Mouse (Mus musculus) regulatory T cell (primary cell): Measurements from ENCODE around the gene Fsip1.

ENCODE experiments used
- in situ Hi-C: fragments of 300-600 bp; cut with MboI, MseI; formaldehyde crosslinking; loops from one replicate; pipeline ENCODE4 v1.15.1; 2025; ENCODE audit warnings: high pct_unique_total_duplicates

Fsip1 gene

GRCm38 (mm10) chr2:118102169-118102568 lies 154.6 kb downstream of the Fsip1 start:
- in situ Hi-C loops, result loop anchor here (5.0 kb wide), 1 partner anchor 550 kb away; no protein-coding TSS in a partner anchor

DNA sequence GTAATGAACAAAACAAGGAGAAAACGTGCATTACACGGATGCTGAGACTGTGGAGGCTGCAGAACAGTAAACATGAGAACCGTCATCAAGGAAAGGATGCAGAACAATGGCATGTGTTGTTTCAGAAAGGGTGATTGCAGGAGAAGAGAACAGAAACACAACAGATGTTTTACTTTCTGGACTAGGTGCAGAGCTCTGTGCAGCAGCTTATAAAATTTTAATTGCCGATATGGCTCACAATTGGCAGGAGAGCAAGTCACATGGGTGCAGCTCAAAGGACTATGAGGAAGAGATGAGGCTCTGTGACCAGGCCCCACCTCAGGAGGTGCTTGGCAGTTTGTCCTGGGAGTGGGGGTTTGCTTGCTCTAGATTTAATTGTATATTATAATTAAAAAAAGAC lies 157.7 kb downstream of the Fsip1 start:
- in situ Hi-C loops, result no loop called here

GRCm38 (mm10) chr2:118091226-118091625 lies 165.5 kb downstream of the Fsip1 start:
- in situ Hi-C loops, result no loop called here

DNA sequence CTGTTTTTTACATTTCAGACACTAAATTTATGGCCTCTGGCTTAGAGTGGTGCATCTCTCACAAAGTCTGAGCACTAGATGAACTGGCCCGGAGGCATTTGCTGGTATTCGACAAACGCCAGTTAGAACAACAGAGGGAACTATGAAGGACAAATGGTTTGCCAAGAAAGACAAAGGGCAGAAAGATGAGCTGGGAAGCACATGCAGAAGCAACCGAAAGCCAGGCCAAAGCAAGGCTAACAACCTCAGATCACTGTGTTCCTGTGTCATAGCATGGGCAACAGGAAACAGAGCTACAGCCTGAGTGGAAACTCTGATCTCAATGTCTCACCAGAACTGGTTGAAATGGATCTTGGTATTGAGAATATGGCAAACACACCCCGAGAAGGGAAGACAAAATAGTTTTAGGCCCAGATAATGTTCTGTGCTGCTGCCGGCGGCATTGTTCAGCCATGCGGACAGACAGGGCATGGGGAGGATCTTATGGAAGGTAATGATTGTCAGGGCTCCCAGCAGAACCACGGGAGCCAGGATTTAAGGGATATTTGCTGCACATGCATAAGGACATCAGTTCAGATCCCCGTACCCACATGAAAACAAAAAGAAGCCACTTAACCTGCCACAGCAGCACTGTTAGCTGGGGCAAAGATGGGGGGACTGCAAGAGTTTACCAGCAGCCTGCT lies 169.6 kb downstream of the Fsip1 start:
- in situ Hi-C loops, result no loop called here

DNA sequence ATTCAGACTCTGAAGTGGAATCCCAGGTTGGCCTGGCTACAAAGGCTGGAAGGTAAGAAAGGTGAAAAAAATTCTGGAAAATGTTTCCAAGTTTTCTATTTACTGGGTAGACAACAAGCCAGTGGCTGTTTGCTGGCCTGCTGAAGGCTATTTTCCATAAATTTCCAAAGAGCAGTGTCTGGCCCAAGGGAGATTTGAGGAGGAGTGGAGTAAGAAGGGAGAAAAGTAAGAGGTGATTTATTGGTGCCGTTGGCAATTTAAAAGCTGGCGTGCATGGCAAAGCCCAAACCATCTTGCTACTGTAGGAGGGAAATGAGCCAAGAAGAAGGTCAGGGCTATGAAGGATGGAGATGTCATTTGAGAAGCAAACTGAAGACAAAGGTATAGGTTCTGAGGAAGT lies 171.1 kb downstream of the Fsip1 start:
- in situ Hi-C loops, result no loop called here

DNA sequence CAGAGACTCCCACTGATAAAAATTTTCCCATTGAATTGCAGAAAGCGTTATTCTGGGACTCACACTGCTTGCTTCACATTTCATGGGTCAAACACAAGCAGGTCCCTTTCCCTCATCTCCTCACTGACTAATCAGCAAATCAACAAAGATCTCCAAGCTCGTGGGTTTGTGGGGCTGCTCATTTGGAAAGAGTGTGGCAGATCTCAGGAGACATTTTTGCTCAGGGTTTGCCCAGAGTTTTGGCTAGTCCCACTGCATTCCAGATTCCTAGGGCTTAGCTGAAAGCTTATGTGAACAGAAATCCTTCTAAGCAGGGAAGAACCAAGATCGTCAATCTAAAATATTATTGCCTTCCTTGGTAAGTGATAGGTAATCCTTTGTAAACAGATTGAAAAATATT lies 172.1 kb downstream of the Fsip1 start:
- in situ Hi-C loops, result no loop called here

- in situ Hi-C loops, result no loop called here
Measured at GRCm38 (mm10) chr2:118083652-118084051, 173.1 kb downstream of the Fsip1 start.

- in situ Hi-C loops, result no loop called here
Measured at GRCm38 (mm10) chr2:118081581-118081980, 175.2 kb downstream of the Fsip1 start.
